In genomic region chr11:68401428-68401827, GRCm38 (mm10) we compare ENCODE assay signal across 22 mouse cellular contexts. TPM values are rescaled to one million over a fixed set of nuclear protein-coding genes. Genes with fewer than 3 reads are reported as not detected.
DNase-seq lines count a peak whose midpoint lies in the region; ATAC-seq and TF ChIP-seq lines count a peak whose summit lies in the region.
"Had no signal": no experiment of that assay in that cellular context is flagged by ENCODE, and none has a peak within 500 bp of the region (broad histone marks: within the 10 kb centered on the region; RNA-seq: fewer than 3 reads in every experiment).

No protein-coding gene starts in this region.

- H3K27ac ChIP-seq in midbrain, embryonic 10.5 days (replicated peaks) = no peak overlapping the region
- no peak overlapping the region for H3K27ac ChIP-seq in midbrain, embryonic 16.5 days (ENCODE audit: low read length)
- H3K27ac ChIP-seq: embryonic facial prominence, embryonic 10.5 days; forebrain, embryonic 15.5 days; heart, embryonic 13.5 days; hindbrain, embryonic 12.5 days; hindbrain, postnatal 0 days had no signal

- H3K4me2 ChIP-seq in midbrain, embryonic 16.5 days (ENCODE audit: low read length) = no peak overlapping the region

- DNase-seq in embryo, embryonic 10 days (ENCODE audit: low spot score) = peak; percentile 3
- DNase-seq in embryo, embryonic 10.5 days (ENCODE audit: low spot score) = no peak
- DNase-seq in midbrain, embryonic 10.5 days (ENCODE audit: low spot score) = no peak
- peak; percentile 51 for DNase-seq in ZHBTc4 (ENCODE audit: low read depth, low spot score)
- no peak for DNase-seq in spleen, postnatal 10 days (ENCODE audit: low spot score in 2 of 2)
- DNase-seq: adrenal gland, postnatal 10 days; B cell, adult 2 months; cerebellum, adult 11-12 months; cerebellum, adult 9-10 months; cerebellum, postnatal 25 days; gastrocnemius, postnatal 36 days; heart, adult 11 months; heart, postnatal 36 days had no signal

- no peaks in the 10 kb centered on the region for H3K36me3 ChIP-seq in midbrain, embryonic 10.5 days
- no peaks in the 10 kb centered on the region for H3K36me3 ChIP-seq in midbrain, embryonic 16.5 days (ENCODE audit: control insufficient read depth, insufficient read depth, low read length)
- H3K36me3 ChIP-seq in E14TG2a.4 (ENCODE audit: insufficient read depth, low read length) = peaks cover 24% of the 10 kb centered on the region
- H3K36me3 ChIP-seq: embryonic facial prominence, embryonic 10.5 days; forebrain, embryonic 15.5 days; heart, embryonic 13.5 days; hindbrain, embryonic 12.5 days had no signal

- no peaks in the 10 kb centered on the region for H3K9me3 ChIP-seq in midbrain, embryonic 10.5 days (replicated peaks)
- no peaks in the 10 kb centered on the region for H3K9me3 ChIP-seq in midbrain, embryonic 16.5 days (replicated peaks; ENCODE audit: control insufficient read depth, low read length, poor library complexity, severe bottlenecking)
- no peaks in the 10 kb centered on the region for H3K9me3 ChIP-seq in E14TG2a.4 (ENCODE audit: low read length)
- H3K9me3 ChIP-seq: embryonic facial prominence, embryonic 10.5 days; forebrain, embryonic 15.5 days; hindbrain, embryonic 12.5 days had no signal

- no peak for ATAC-seq in midbrain, embryonic 16.5 days
- ATAC-seq: CD4-positive, CD25-positive, alpha-beta regulatory T cell, adult 4 months; forebrain, embryonic 15.5 days; hindbrain, postnatal 0 days; intestine, embryonic 16.5 days had no signal

- peak overlapping the region; percentile 66 for H3K4me3 ChIP-seq in midbrain, embryonic 10.5 days
- no peak overlapping the region for H3K4me3 ChIP-seq in midbrain, embryonic 16.5 days (ENCODE audit: low read depth, low read length)
- peak overlapping the region; percentile 83 for H3K4me3 ChIP-seq in E14TG2a.4 (replicated peaks; ENCODE audit: low read length)
- H3K4me3 ChIP-seq: forebrain, embryonic 15.5 days; hindbrain, embryonic 12.5 days had no signal

- H3K9ac ChIP-seq in midbrain, embryonic 16.5 days (ENCODE audit: low read depth, low read length) = no peak overlapping the region
- H3K9ac ChIP-seq: forebrain, embryonic 15.5 days; heart, embryonic 13.5 days; hindbrain, embryonic 12.5 days had no signal

- H3K27me3 ChIP-seq in midbrain, embryonic 10.5 days (ENCODE audit: low read depth, poor library complexity, severe bottlenecking) = peaks cover 95% of the 10 kb centered on the region
- peaks cover 25% of the 10 kb centered on the region for H3K27me3 ChIP-seq in midbrain, embryonic 16.5 days (ENCODE audit: control insufficient read depth, insufficient read depth, low read depth, low read length)
- peaks cover 80% of the 10 kb centered on the region for H3K27me3 ChIP-seq in E14TG2a.4 (ENCODE audit: insufficient read depth, low read length)

- no peak for TF ChIP-seq CTCF in E14TG2a.4 (conservative IDR thresholded peaks at IDR 0.05; ENCODE audit: low read length)

- peaks cover 54% of the 10 kb centered on the region for H3K4me1 ChIP-seq in midbrain, embryonic 10.5 days
- peaks cover 8% of the 10 kb centered on the region for H3K4me1 ChIP-seq in midbrain, embryonic 16.5 days (ENCODE audit: control insufficient read depth, insufficient read depth, low read length)
- peaks cover 75% of the 10 kb centered on the region for H3K4me1 ChIP-seq in E14TG2a.4 (replicated peaks; ENCODE audit: low read depth, low read length)

- 19% methylated on average over 5 of the region's 5 CpGs for WGBS in midbrain, embryonic 10.5 days
- 32% methylated on average over 5 of the region's 5 CpGs for WGBS in midbrain, embryonic 16.5 days

RNA-seq across cellular contexts. Expression of gene Ntn1, which starts 0.8 kb away (rescaled TPM):
- polyA plus RNA-seq in midbrain, embryonic 10.5 days (2016; fragmentation: Nextera tagmentation; extraction: Ambion mirVana) = 25.6 and 27.4 TPM in 2 replicates
- 15.8 and 16.1 TPM in 2 replicates for polyA plus RNA-seq in midbrain, embryonic 16.5 days (2015; fragmentation: Nextera tagmentation; extraction: Ambion mirVana)

RNA-seq across cellular contexts. Expression of gene Pik3r5, which starts 30.5 kb away (rescaled TPM):
- 0.68 and 0.90 TPM in 2 replicates for polyA plus RNA-seq in midbrain, embryonic 10.5 days (2016; fragmentation: Nextera tagmentation; extraction: Ambion mirVana)
- polyA plus RNA-seq in midbrain, embryonic 16.5 days (2015; fragmentation: Nextera tagmentation; extraction: Ambion mirVana) = 0.21 and 0.24 TPM in 2 replicates

Comparison
In these comparisons a context has a peak if more than half of its experiments do, and no peak if none do; other contexts are left out.
1. DNase-seq: peak in embryo, embryonic 10 days (single experiment) and ZHBTc4 (single experiment); none in embryo, embryonic 10.5 days (single experiment), midbrain, embryonic 10.5 days (single experiment) and spleen, postnatal 10 days (0 of 2).